Mouse (Mus musculus) MEL (cell line): ENCODE measurements around the gene Tmem132b. TPM values are rescaled to one million over a fixed set of nuclear protein-coding genes. Genes with fewer than 3 reads are reported as not detected.
A peak's percentile ranks its signal among the peaks of the same experiment; 100 is the strongest.

ENCODE experiments used
- DNase-seq: peaks from one replicate; pipeline ENCODE4 v3.0.0; 2011; ENCODE audit warnings: low read depth, low spot score
- H3K27ac ChIP-seq: 2 replicates; pipeline ENCODE4 v1.5.1; 2012; ENCODE audit warnings: low read depth, mild to moderate bottlenecking, control low read depth, low read length, moderate library complexity; ENCODE audit not compliant: control insufficient read depth
- H3K27me3 ChIP-seq, 2 experiments: fragments of 150-350 bp in 1 of 2; sonication (generic) in 1 of 2; 2 replicates each; pipeline ENCODE4 v1.6.1; 2012; ENCODE audit warnings: low read length in 2 of 2, mild to moderate bottlenecking in 2 of 2, improper control_type of control experiment in 1 of 2, moderate library complexity in 1 of 2; ENCODE audit not compliant: insufficient read depth in 2 of 2, control insufficient read depth in 1 of 2
- H3K36me3 ChIP-seq, 2 experiments: 2 replicates each; pipeline ENCODE4 v1.6.1; 2012 to 2014; ENCODE audit warnings: low read length in 2 of 2, improper control_type of control experiment in 1 of 2, inconsistent platforms in 1 of 2, mild to moderate bottlenecking in 1 of 2; ENCODE audit not compliant: insufficient read depth in 2 of 2, control insufficient read depth in 1 of 2
- H3K4me1 ChIP-seq, 2 experiments: fragments of 150-350 bp in 1 of 2; sonication (generic) in 1 of 2; 2 replicates each; pipeline ENCODE4 v1.6.1; 2012; ENCODE audit warnings: low read length in 2 of 2, improper control_type of control experiment in 1 of 2, mild to moderate bottlenecking in 1 of 2; ENCODE audit not compliant: insufficient read depth in 2 of 2, control insufficient read depth in 1 of 2
- H3K4me3 ChIP-seq, 2 experiments: fragments of 150-350 bp in 1 of 2; sonication (generic) in 1 of 2; 2 replicates each; pipeline ENCODE4 v1.5.1; 2012; ENCODE audit warnings: low read depth in 2 of 2, low read length in 2 of 2, mild to moderate bottlenecking in 2 of 2, moderate library complexity in 2 of 2, control low read depth in 1 of 2, improper control_type of control experiment in 1 of 2; ENCODE audit not compliant: control insufficient read depth in 1 of 2, insufficient read depth in 1 of 2
- H3K79me2 ChIP-seq: 2 replicates; pipeline ENCODE4 v1.6.1; 2012; ENCODE audit warnings: mild to moderate bottlenecking, low read length, moderate library complexity; ENCODE audit not compliant: control insufficient read depth, poor library complexity, insufficient read depth
- H3K9ac ChIP-seq: 2 replicates; pipeline ENCODE4 v1.6.1; 2012; ENCODE audit warnings: low read depth, mild to moderate bottlenecking, control low read depth, low read length, moderate library complexity; ENCODE audit not compliant: control insufficient read depth, poor library complexity, severe bottlenecking
- H3K9me3 ChIP-seq: fragments of 150-350 bp; sonication (generic); replicated peaks from 2 replicates; pipeline ENCODE4 v1.6.1; 2012; ENCODE audit warnings: mild to moderate bottlenecking, low read length, improper control_type of control experiment, moderate library complexity; ENCODE audit not compliant: insufficient read depth
- CTCF ChIP-seq, 3 experiments: IDR thresholded peaks in 2 of 3; conservative IDR thresholded peaks in 1 of 3; 2 replicates each; pipeline ENCODE4 v1.5.1; 2011 to 2012; ENCODE audit warnings: low read length in 3 of 3, low read depth in 2 of 3, mild to moderate bottlenecking in 2 of 3, improper control_type of control experiment in 1 of 3, inconsistent platforms in 1 of 3, mixed read lengths in 1 of 3, moderate library complexity in 1 of 3; ENCODE audit not compliant: control insufficient read depth in 1 of 3, insufficient read depth in 1 of 3, poor library complexity in 1 of 3, severe bottlenecking in 1 of 3
- GABPA ChIP-seq: IDR thresholded peaks from 2 replicates; pipeline ENCODE4 v1.6.1; 2012; ENCODE audit warnings: low read depth, mild to moderate bottlenecking, inconsistent platforms, low read length, improper control_type of control experiment, moderate library complexity
- GATA1 ChIP-seq: IDR thresholded peaks from 2 replicates; pipeline ENCODE4 v1.6.1; 2011; ENCODE audit warnings: low read depth, low read length, improper control_type of control experiment
- HCFC1 ChIP-seq: IDR thresholded peaks from 2 replicates; pipeline ENCODE4 v1.6.1; 2012; ENCODE audit warnings: low read depth, mild to moderate bottlenecking, inconsistent platforms, low read length, improper control_type of control experiment, moderate library complexity
- KAT2A ChIP-seq: conservative IDR thresholded peaks from 2 replicates; pipeline ENCODE4 v1.6.1; 2012; ENCODE audit warnings: low read depth, low read length, improper control_type of control experiment, inconsistent platforms
- MAFK ChIP-seq: IDR thresholded peaks from 2 replicates; pipeline ENCODE4 v1.6.1; 2011; ENCODE audit warnings: low read depth, mild to moderate bottlenecking, low read length, improper control_type of control experiment, borderline replicate concordance
- MEF2A ChIP-seq: IDR thresholded peaks from 2 replicates; pipeline ENCODE4 v1.6.1; 2014; ENCODE audit warnings: low read depth, mild to moderate bottlenecking, inconsistent platforms, low read length, improper control_type of control experiment; ENCODE audit not compliant: poor library complexity, insufficient replicate concordance, severe bottlenecking; ENCODE audit errors: extremely low read depth
- MYB ChIP-seq: IDR thresholded peaks from 2 replicates; pipeline ENCODE4 v1.6.1; 2011; ENCODE audit warnings: mild to moderate bottlenecking, low read depth, low read length, improper control_type of control experiment
- MYC ChIP-seq: IDR thresholded peaks from 2 replicates; pipeline ENCODE4 v1.6.1; 2011; ENCODE audit warnings: low read depth, mild to moderate bottlenecking, low read length, improper control_type of control experiment, moderate library complexity
- NRF1 ChIP-seq: IDR thresholded peaks from 2 replicates; pipeline ENCODE4 v1.6.1; 2014; ENCODE audit warnings: low read depth, mild to moderate bottlenecking, inconsistent platforms, low read length, improper control_type of control experiment, moderate library complexity; ENCODE audit not compliant: poor library complexity, insufficient read depth, severe bottlenecking
- POLR2AphosphoS2 ChIP-seq: IDR thresholded peaks from 2 replicates; pipeline ENCODE4 v1.6.1; 2011; ENCODE audit warnings: low read length, improper control_type of control experiment
- RAD21 ChIP-seq: IDR thresholded peaks from 2 replicates; pipeline ENCODE4 v1.6.1; 2011; ENCODE audit warnings: mild to moderate bottlenecking, low read depth, low read length, improper control_type of control experiment
- SMC3 ChIP-seq: IDR thresholded peaks from 2 replicates; pipeline ENCODE4 v1.6.1; 2011; ENCODE audit warnings: low read depth, low read length, improper control_type of control experiment
- TAL1 ChIP-seq: IDR thresholded peaks from 2 replicates; pipeline ENCODE4 v1.6.1; 2012; ENCODE audit warnings: mild to moderate bottlenecking, inconsistent platforms, low read length, moderate library complexity, mixed read lengths
- TCF12 ChIP-seq: IDR thresholded peaks from 2 replicates; pipeline ENCODE4 v1.6.1; 2014; ENCODE audit warnings: low read depth, mild to moderate bottlenecking, inconsistent platforms, low read length, improper control_type of control experiment, moderate library complexity
- USF2 ChIP-seq, 2 experiments: IDR thresholded peaks; 2 replicates each; pipeline ENCODE4 v1.6.1; 2011 to 2012; ENCODE audit warnings: improper control_type of control experiment in 2 of 2, low read length in 2 of 2, borderline replicate concordance in 1 of 2, inconsistent platforms in 1 of 2, low read depth in 1 of 2, mild to moderate bottlenecking in 1 of 2; ENCODE audit not compliant: insufficient read depth in 1 of 2
- polyA plus RNA-seq, 2 experiments: library from polyadenylated mRNA; stranded (reverse) in 1 of 2; unstranded in 1 of 2; fragments of >175 nt in 1 of 2; fragments of >200 nt in 1 of 2; gene quantifications; 2 replicates each; pipeline versions ENCODE4 v1.2.1 to v1.2.4; 2012; ENCODE audit warnings: low replicate concordance in 2 of 2, low read depth in 1 of 2; ENCODE audit not compliant: insufficient read length in 2 of 2, insufficient read depth in 1 of 2, missing spikeins in 1 of 2
- total RNA-seq: library from RNA; depleted of rRNA; stranded (reverse); fragments of 300-350 nt; gene quantifications from 2 replicates; pipeline ENCODE4 v1.2.3, GENCODE M21; 2012

Gene Tmem132b
- total and polyA plus RNA-seq, 3 experiments, result not detected

- no peaks in the 10 kb centered on the region for H3K4me1 ChIP-seq
- peak; percentile 21 for DNase-seq
- H3K27ac ChIP-seq, result no peak overlapping the region
- H3K9me3 ChIP-seq, result no peaks in the 10 kb centered on the region
- no peak overlapping the region for H3K9ac ChIP-seq
- no peaks in the 10 kb centered on the region for H3K79me2 ChIP-seq
- TF ChIP-seq RAD21, result peak; percentile 15
- no peak for TF ChIP-seq NRF1
- no peak for TF ChIP-seq GATA1
- TF ChIP-seq CTCF (IDR thresholded peaks at IDR 0.05 in 2 of 3, conservative IDR thresholded peaks at IDR 0.05 in 1 of 3; ENCODE audit: control insufficient read depth in 1 of 3, insufficient read depth in 1 of 3, low read depth in 2 of 3, low read length in 3 of 3, poor library complexity in 1 of 3, severe bottlenecking in 1 of 3), result peak; percentile 15 to 44 (median 16); a peak in 4 of 6 replicates
- TF ChIP-seq MYB, result no peak
- no peak for TF ChIP-seq HCFC1
- no peak for TF ChIP-seq MAFK
- no peak overlapping the region for H3K4me3 ChIP-seq
- H3K36me3 ChIP-seq, result no peaks in the 10 kb centered on the region
- H3K27me3 ChIP-seq, result no peaks in the 10 kb centered on the region
These were observed 177.6 kb downstream of the Tmem132b start for GRCm38 (mm10) chr5:125709160-125709559.

GRCm38 (mm10) chr5:125726815-125727214 is 195.2 kb downstream of the Tmem132b start:
- Histone ChIP-seq H3K4me3 (no peak overlapping the region), H3K79me2 (no peaks in the 10 kb centered on the region), H3K4me1 (no peaks in the 10 kb centered on the region), H3K27me3 (no peaks in the 10 kb centered on the region), H3K9ac (no peak overlapping the region), H3K27ac (no peak overlapping the region), H3K9me3 (no peaks in the 10 kb centered on the region), H3K36me3 (no peaks in the 10 kb centered on the region)
- TF ChIP-seq MYC, result no peak
- TF ChIP-seq GABPA, result no peak
- no peak for TF ChIP-seq TCF12
- no peak for TF ChIP-seq POLR2AphosphoS2
- TF ChIP-seq CTCF (IDR thresholded peaks at IDR 0.05 in 2 of 3, conservative IDR thresholded peaks at IDR 0.05 in 1 of 3; ENCODE audit: control insufficient read depth in 1 of 3, insufficient read depth in 1 of 3, low read depth in 2 of 3, low read length in 3 of 3, poor library complexity in 1 of 3, severe bottlenecking in 1 of 3), result no peak; a peak in 1 of 6 replicates
- TF ChIP-seq KAT2A, result no peak
- TF ChIP-seq SMC3, result no peak
- TF ChIP-seq MEF2A, result no peak
- TF ChIP-seq USF2 (IDR thresholded peaks at IDR 0.05; ENCODE audit: borderline replicate concordance in 1 of 2, insufficient read depth in 1 of 2, low read depth in 1 of 2, low read length in 2 of 2), result no peak
- no peak for TF ChIP-seq TAL1
- no peak for TF ChIP-seq GATA1
- DNase-seq, result no peak
